Mouse (Mus musculus) embryonic facial prominence, embryonic 11.5 days (tissue): Measurements from ENCODE around the gene Tcaim. TPM values are rescaled to one million over a fixed set of nuclear protein-coding genes. Genes with fewer than 3 reads are reported as not detected.
A peak's percentile ranks its signal among the peaks of the same experiment; 100 is the strongest.
"Not testable (repeated sequence)": the region's sequence is repeated elsewhere in the genome, so short reads cannot be mapped to it uniquely, and the experiment has no call there.

Source experiments
- ATAC-seq: fragments of 200-750 bp; cut with Nextera tagmentation; replicated peaks from 2 replicates; pipeline ENCODE4 v1.8.0; 2017; ENCODE audit warnings: low read depth; ENCODE audit not compliant: insufficient number of reproducible peaks, low FRiP score, low TSS enrichment
- DNase-seq: peaks from one replicate; pipeline ENCODE4 v3.0.0-alpha.2; 2015; ENCODE audit warnings: low spot score
- H3K27ac ChIP-seq: fragments of 300-500 bp; sonication (generic); replicated peaks from 2 replicates; pipeline ENCODE4 v1.5.1; 2014; ENCODE audit warnings: mild to moderate bottlenecking, low read depth, low read length, control low read depth
- H3K27me3 ChIP-seq: fragments of 300-500 bp; sonication (generic); 2 replicates; pipeline ENCODE4 v1.6.1; 2014; ENCODE audit warnings: mild to moderate bottlenecking, low read length, moderate library complexity, mixed read lengths; ENCODE audit not compliant: control insufficient read depth, insufficient read depth
- H3K36me3 ChIP-seq: fragments of 300-500 bp; sonication (generic); replicated peaks from 2 replicates; pipeline ENCODE4 v1.6.1; 2014; ENCODE audit warnings: low read depth, mild to moderate bottlenecking, low read length, moderate library complexity, mixed read lengths; ENCODE audit not compliant: control insufficient read depth, insufficient read depth
- H3K4me1 ChIP-seq: fragments of 300-500 bp; sonication (generic); 2 replicates; pipeline ENCODE4 v1.6.1; 2014; ENCODE audit warnings: low read length, mixed read lengths; ENCODE audit not compliant: control insufficient read depth, insufficient read depth
- H3K4me2 ChIP-seq: fragments of 300-500 bp; sonication (generic); 2 replicates; pipeline ENCODE4 v1.6.1; 2014; ENCODE audit warnings: low read depth, mild to moderate bottlenecking, control low read depth, low read length, moderate library complexity
- H3K4me3 ChIP-seq: fragments of 300-500 bp; sonication (generic); 2 replicates; pipeline ENCODE4 v1.5.1; 2014; ENCODE audit warnings: low read depth, low read length, control low read depth
- H3K9ac ChIP-seq: fragments of 300-500 bp; sonication (generic); replicated peaks from 2 replicates; pipeline ENCODE4 v1.6.1; 2014; ENCODE audit warnings: mild to moderate bottlenecking, control low read depth, low read length
- H3K9me3 ChIP-seq: fragments of 300-500 bp; sonication (generic); replicated peaks from 2 replicates; pipeline ENCODE4 v1.6.1; 2016; ENCODE audit warnings: mild to moderate bottlenecking, low read length, inconsistent platforms, mixed read lengths; ENCODE audit not compliant: control insufficient read depth
- WGBS: fragments of 180-500 bp; shearing (Covaris S2); extraction: QIAGEN DNeasy Blood & Tissue Kit; methylation state at CpG from one replicate; pipeline ENCODE4 v1.1.7; 2014; 5-methylcytosine and 5-hydroxymethylcytosine counted together
- polyA plus RNA-seq: library from polyadenylated mRNA; unstranded; fragments of >200 nt; fragmentation: Nextera tagmentation; extraction: Ambion mirVana; gene quantifications from 2 replicates; pipeline ENCODE4 v1.2.1, GENCODE M21; 2014

Tcaim gene
- polyA plus RNA-seq, 1 experiment from 2014 or later = 5.8 TPM

- Histone ChIP-seq H3K4me1 (no peaks in the 10 kb centered on the region), H3K27me3 (no peaks in the 10 kb centered on the region), H3K9me3 (no peaks in the 10 kb centered on the region), H3K4me3 (no peak overlapping the region), H3K4me2 (no peak overlapping the region), H3K36me3 (no peaks in the 10 kb centered on the region), H3K27ac (no peak overlapping the region), H3K9ac (no peak overlapping the region)
- ATAC-seq = no peak
- no peak for DNase-seq
- 90% methylated on average over 4 of the region's 4 CpGs for WGBS
These were observed 31.9 kb downstream of the Tcaim start for GRCm38 (mm10) chr9:122837216-122837615.

DNA sequence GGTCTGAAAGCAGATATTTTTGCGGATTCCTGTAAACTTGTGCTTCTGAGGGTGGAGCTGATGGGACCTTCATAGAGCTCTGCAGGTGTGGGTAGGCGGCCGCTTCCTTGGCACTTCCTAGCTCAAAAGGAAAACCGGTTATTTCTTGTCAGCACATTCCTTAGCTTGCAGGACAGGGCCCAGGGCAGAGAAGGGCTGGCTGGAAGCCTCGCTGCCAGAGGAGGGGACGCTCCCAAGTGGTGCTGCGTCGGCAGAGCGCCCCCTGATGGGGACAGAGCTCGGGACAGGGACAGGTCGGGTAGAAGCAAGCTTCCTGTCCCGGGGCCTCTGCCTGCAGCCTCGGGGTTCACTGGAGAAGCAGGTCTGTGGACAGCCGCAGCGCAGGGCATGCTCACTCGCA, 32.3 kb downstream of the Tcaim start:
- Histone ChIP-seq H3K27ac (no peak overlapping the region), H3K9me3 (no peaks in the 10 kb centered on the region), H3K9ac (no peak overlapping the region), H3K36me3 (no peaks in the 10 kb centered on the region), H3K4me1 (no peaks in the 10 kb centered on the region), H3K4me2 (no peak overlapping the region), H3K27me3 (no peaks in the 10 kb centered on the region), H3K4me3 (no peak overlapping the region)
- 24% methylated on average over 16 of the region's 16 CpGs for WGBS
- DNase-seq = peak; percentile 61
- ATAC-seq = peak; percentile 44; the same call in 1 of the 2 replicates

- WGBS = 83% methylated on average over 3 of the region's 3 CpGs
- Histone ChIP-seq H3K27me3 (no peaks in the 10 kb centered on the region), H3K4me1 (no peaks in the 10 kb centered on the region), H3K27ac (no peak within 1 kb of the TSS), H3K9ac (no peak within 1 kb of the TSS), H3K4me2 (no peak within 1 kb of the TSS), H3K4me3 (no peak within 1 kb of the TSS), H3K36me3 (no peaks in the 10 kb centered on the region), H3K9me3 (no peaks in the 10 kb centered on the region)
- DNase-seq = no peak
- no peak for ATAC-seq
These were observed 38.4 kb downstream of the Tcaim start, which contains the start of gene Gm35549 for GRCm38 (mm10) chr9:122843760-122844159. TSS of gene Gm35549 (minus strand) at chr9:122844035.

GRCm38 (mm10) chr9:122845621-122846020, 40.3 kb downstream of the Tcaim start:
- Histone ChIP-seq H3K9ac (no peak overlapping the region), H3K4me2 (no peak overlapping the region), H3K9me3 (no peaks in the 10 kb centered on the region), H3K27me3 (no peaks in the 10 kb centered on the region), H3K4me1 (no peaks in the 10 kb centered on the region), H3K4me3 (no peak overlapping the region), H3K27ac (no peak overlapping the region), H3K36me3 (peaks cover 4% of the 10 kb centered on the region)
- ATAC-seq (no peak), DNase-seq (no peak)
- WGBS = 89% methylated on average over 3 of the region's 3 CpGs

GRCm38 (mm10) chr9:122846156-122846555, 40.8 kb downstream of the Tcaim start:
- Histone ChIP-seq H3K4me3 (no peak overlapping the region), H3K9ac (no peak overlapping the region), H3K36me3 (peaks cover 4% of the 10 kb centered on the region), H3K9me3 (no peaks in the 10 kb centered on the region), H3K4me2 (no peak overlapping the region), H3K27ac (no peak overlapping the region), H3K27me3 (no peaks in the 10 kb centered on the region), H3K4me1 (no peaks in the 10 kb centered on the region)
- ATAC-seq = no peak
- no peak for DNase-seq

- 93% methylated on average over 7 of the region's 8 CpGs for WGBS
- not testable (repeated sequence) for ATAC-seq, DNase-seq
These were observed 42.5 kb downstream of the Tcaim start for GRCm38 (mm10) chr9:122847811-122848311.

GRCm38 (mm10) chr9:122854526-122854925, 49.2 kb downstream of the Tcaim start:
- ATAC-seq (no peak), DNase-seq (no peak)
- WGBS = 97% methylated on average over 7 of the region's 7 CpGs
- no peak overlapping the region for H3K27ac ChIP-seq
- peaks cover 47% of the 10 kb centered on the region for H3K36me3 ChIP-seq
- no peaks in the 10 kb centered on the region for H3K4me1 ChIP-seq
- no peaks in the 10 kb centered on the region for H3K9me3 ChIP-seq
- no peak overlapping the region for H3K9ac ChIP-seq
- no peak overlapping the region for H3K4me2 ChIP-seq
- no peaks in the 10 kb centered on the region for H3K27me3 ChIP-seq
- H3K4me3 ChIP-seq = no peak overlapping the region

More at GRCm38 (mm10) chr9:122847811-122848311, 42.5 kb downstream of the Tcaim start:
- H3K4me2 ChIP-seq, H3K9ac ChIP-seq, H3K9me3 ChIP-seq, H3K27me3 ChIP-seq, H3K27ac ChIP-seq, H3K4me1 ChIP-seq, H3K4me3 ChIP-seq: not testable (repeated sequence)
- H3K36me3 ChIP-seq = peaks cover 14% of the 10 kb centered on the region

- not testable (repeated sequence) for DNase-seq, H3K4me1 ChIP-seq, H3K9ac ChIP-seq, H3K27ac ChIP-seq, H3K9me3 ChIP-seq, H3K27me3 ChIP-seq, H3K4me2 ChIP-seq, ATAC-seq, H3K4me3 ChIP-seq
- H3K36me3 ChIP-seq = peaks cover 52% of the 10 kb centered on the region
- 83% methylated on average over 2 of the region's 7 CpGs for WGBS
These were observed 49.8 kb downstream of the Tcaim start for GRCm38 (mm10) chr9:122855141-122855540.
